Mouse (Mus musculus): Measurements from ENCODE around the gene Trim50. TPM values are rescaled to one million over a fixed set of nuclear protein-coding genes. Genes with fewer than 3 reads are reported as not detected.

The Trim50 gene
- polyA plus RNA-seq, 1 experiment from 2014 or later, result not detected

DNA sequence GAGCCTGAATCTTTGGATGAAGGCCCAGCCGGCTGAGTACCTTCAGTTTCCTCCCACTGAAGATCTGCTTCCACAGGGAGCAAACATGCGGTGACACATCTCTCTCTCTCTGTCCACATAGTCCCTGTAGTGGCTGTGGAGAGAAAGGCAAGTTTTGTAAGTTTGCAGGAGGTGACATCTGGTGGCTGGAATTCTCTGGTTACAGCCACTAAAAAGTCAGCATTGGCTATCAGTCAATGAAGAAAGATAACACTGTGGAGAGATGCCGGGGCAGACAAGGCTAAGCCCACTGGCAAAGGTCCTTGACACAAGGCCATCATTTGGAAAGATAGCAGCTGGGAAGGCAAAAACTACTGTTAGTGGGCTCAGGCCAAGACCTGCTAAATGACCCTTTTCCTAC lies 15.5 kb upstream of the Trim50 start:
- no peak overlapping the region for H3K27ac ChIP-seq (ENCODE audit: low read length)
- ATAC-seq, result no peak
- no peak overlapping the region for H3K9ac ChIP-seq (ENCODE audit: low read depth, low read length)
- no peak overlapping the region for H3K4me2 ChIP-seq (ENCODE audit: low read length)
- no peaks in the 10 kb centered on the region for H3K36me3 ChIP-seq (ENCODE audit: control insufficient read depth, insufficient read depth, low read length)
- H3K9me3 ChIP-seq (replicated peaks; ENCODE audit: control insufficient read depth, low read length, poor library complexity, severe bottlenecking), result no peaks in the 10 kb centered on the region
- no peak overlapping the region for H3K4me3 ChIP-seq (ENCODE audit: low read depth, low read length)
- WGBS, result 74% methylated on average over 3 of the region's 3 CpGs
- no peaks in the 10 kb centered on the region for H3K27me3 ChIP-seq (ENCODE audit: control insufficient read depth, insufficient read depth, low read depth, low read length)
- no peaks in the 10 kb centered on the region for H3K4me1 ChIP-seq (ENCODE audit: control insufficient read depth, insufficient read depth, low read length)

DNA sequence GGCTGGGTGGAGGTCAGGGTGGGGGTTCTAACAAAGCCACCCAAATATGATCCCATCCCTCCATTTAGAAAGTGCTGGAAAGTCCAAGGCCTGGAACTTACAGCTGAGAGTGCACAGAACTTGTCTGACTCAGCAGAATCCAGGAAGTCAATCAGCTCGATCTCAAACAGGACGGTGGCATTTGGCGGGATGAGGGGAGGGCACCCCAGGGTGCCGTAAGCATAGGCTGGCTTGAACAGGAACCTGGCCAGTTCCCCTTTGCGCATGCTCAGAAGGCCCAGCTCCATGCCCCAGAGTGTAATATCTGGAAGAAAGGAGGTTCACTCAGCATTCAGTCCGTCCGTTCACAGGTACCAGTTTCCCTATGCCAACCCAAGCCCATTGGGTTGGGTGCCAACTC lies 7.1 kb upstream of the Trim50 start:
- H3K9ac ChIP-seq (ENCODE audit: low read depth, low read length), result no peak overlapping the region
- ATAC-seq, result no peak
- no peaks in the 10 kb centered on the region for H3K27me3 ChIP-seq (ENCODE audit: control insufficient read depth, insufficient read depth, low read depth, low read length)
- H3K9me3 ChIP-seq (replicated peaks; ENCODE audit: control insufficient read depth, low read length, poor library complexity, severe bottlenecking), result no peaks in the 10 kb centered on the region; the same call in 1 of the 2 replicates
- no peak overlapping the region for H3K27ac ChIP-seq (ENCODE audit: low read length)
- 78% methylated on average over 7 of the region's 7 CpGs for WGBS
- no peak overlapping the region for H3K4me2 ChIP-seq (ENCODE audit: low read length)
- no peaks in the 10 kb centered on the region for H3K36me3 ChIP-seq (ENCODE audit: control insufficient read depth, insufficient read depth, low read length)
- no peaks in the 10 kb centered on the region for H3K4me1 ChIP-seq (ENCODE audit: control insufficient read depth, insufficient read depth, low read length)
- no peak overlapping the region for H3K4me3 ChIP-seq (ENCODE audit: low read depth, low read length)

GRCm38 (mm10) chr5:135346430-135346829 lies 6.7 kb upstream of the Trim50 start:
- Histone ChIP-seq H3K4me2 (ENCODE audit: low read length) (no peak overlapping the region), H3K9ac (ENCODE audit: low read depth, low read length) (no peak overlapping the region), H3K4me3 (ENCODE audit: low read depth, low read length) (no peak overlapping the region), H3K4me1 (ENCODE audit: control insufficient read depth, insufficient read depth, low read length) (no peaks in the 10 kb centered on the region), H3K27ac (ENCODE audit: low read length) (no peak overlapping the region), H3K27me3 (ENCODE audit: control insufficient read depth, insufficient read depth, low read depth, low read length) (no peaks in the 10 kb centered on the region), H3K9me3 (replicated peaks; ENCODE audit: control insufficient read depth, low read length, poor library complexity, severe bottlenecking) (no peaks in the 10 kb centered on the region; the same call in 1 of the 2 replicates), H3K36me3 (ENCODE audit: control insufficient read depth, insufficient read depth, low read length) (no peaks in the 10 kb centered on the region)
- 37% methylated on average over 1 of the region's 1 CpGs for WGBS
- no peak for ATAC-seq

- Histone ChIP-seq H3K9ac (ENCODE audit: low read depth, low read length) (no peak overlapping the region), H3K27ac (ENCODE audit: low read length) (no peak overlapping the region), H3K36me3 (ENCODE audit: control insufficient read depth, insufficient read depth, low read length) (no peaks in the 10 kb centered on the region), H3K4me3 (ENCODE audit: low read depth, low read length) (no peak overlapping the region), H3K4me1 (ENCODE audit: control insufficient read depth, insufficient read depth, low read length) (no peaks in the 10 kb centered on the region), H3K4me2 (ENCODE audit: low read length) (no peak overlapping the region), H3K9me3 (replicated peaks; ENCODE audit: control insufficient read depth, low read length, poor library complexity, severe bottlenecking) (no peaks in the 10 kb centered on the region; the same call in 1 of the 2 replicates), H3K27me3 (ENCODE audit: control insufficient read depth, insufficient read depth, low read depth, low read length) (no peaks in the 10 kb centered on the region)
- 70% methylated on average over 4 of the region's 4 CpGs for WGBS
- ATAC-seq, result no peak
Measured at GRCm38 (mm10) chr5:135347511-135348011, 5.5 kb upstream of the Trim50 start.

DNA sequence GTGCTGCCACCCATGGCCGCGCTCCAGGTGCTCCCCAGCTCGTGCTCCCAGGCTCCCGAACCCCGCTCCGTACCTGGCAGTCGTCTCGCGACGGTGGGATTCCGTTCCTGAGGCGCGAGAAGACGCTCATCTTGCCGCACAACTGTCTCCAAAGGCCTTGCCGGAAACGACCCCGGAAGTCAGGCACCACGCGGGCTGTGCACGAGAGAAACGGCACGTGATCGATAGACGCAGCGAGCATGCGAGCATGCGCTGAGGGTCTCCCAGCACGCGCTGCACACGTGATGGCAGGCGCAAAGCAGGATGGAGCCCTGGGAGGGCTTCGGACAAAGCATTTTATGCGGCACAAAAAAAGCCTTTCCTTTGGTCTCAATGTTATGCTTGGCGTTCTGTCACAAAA lies 3.2 kb upstream of the Trim50 start, which contains the start of gene Fkbp6:
Fkbp6 (minus strand) TSS at position 183 of the 400 bp plus-strand sequence.
- H3K4me1 ChIP-seq (ENCODE audit: control insufficient read depth, insufficient read depth, low read length), result no peaks in the 10 kb centered on the region
- no peak within 1 kb of the TSS for H3K9ac ChIP-seq (ENCODE audit: low read depth, low read length)
- no peak for ATAC-seq
- H3K4me3 ChIP-seq (ENCODE audit: low read depth, low read length), result no peak within 1 kb of the TSS
- H3K27me3 ChIP-seq (ENCODE audit: control insufficient read depth, insufficient read depth, low read depth, low read length), result no peaks in the 10 kb centered on the region
- H3K36me3 ChIP-seq (ENCODE audit: control insufficient read depth, insufficient read depth, low read length), result no peaks in the 10 kb centered on the region
- H3K27ac ChIP-seq (ENCODE audit: low read length), result no peak within 1 kb of the TSS
- WGBS, result 89% methylated on average over 34 of the region's 35 CpGs
- no peak within 1 kb of the TSS for H3K4me2 ChIP-seq (ENCODE audit: low read length)
- H3K9me3 ChIP-seq (replicated peaks; ENCODE audit: control insufficient read depth, low read length, poor library complexity, severe bottlenecking), result no peaks in the 10 kb centered on the region; the same call in 1 of the 2 replicates

DNA sequence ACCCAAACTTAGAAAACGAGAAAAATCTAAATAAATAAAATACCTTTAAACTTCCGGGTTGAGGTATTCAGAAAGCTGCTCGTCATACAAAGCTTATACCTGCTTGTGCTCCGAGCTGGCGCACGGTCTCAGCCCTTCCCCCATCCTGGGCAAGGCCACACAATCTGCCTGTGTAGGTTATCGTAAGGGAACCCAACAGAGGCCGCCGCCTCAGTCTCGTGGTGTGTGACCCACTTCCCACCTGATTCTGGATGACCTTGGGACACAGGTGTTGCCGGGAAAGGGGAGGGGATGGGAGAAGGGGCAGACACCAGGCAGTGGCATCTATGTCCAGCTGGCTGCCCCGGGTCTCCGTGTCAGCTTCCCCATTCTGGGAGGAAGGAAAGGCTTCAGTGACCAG lies 1.5 kb upstream of the Trim50 start:
- Histone ChIP-seq H3K9ac (ENCODE audit: low read depth, low read length) (no peak overlapping the region), H3K9me3 (replicated peaks; ENCODE audit: control insufficient read depth, low read length, poor library complexity, severe bottlenecking) (no peaks in the 10 kb centered on the region; the same call in 1 of the 2 replicates), H3K4me3 (ENCODE audit: low read depth, low read length) (no peak overlapping the region), H3K4me1 (ENCODE audit: control insufficient read depth, insufficient read depth, low read length) (no peaks in the 10 kb centered on the region), H3K4me2 (ENCODE audit: low read length) (no peak overlapping the region), H3K27ac (ENCODE audit: low read length) (no peak overlapping the region), H3K36me3 (ENCODE audit: control insufficient read depth, insufficient read depth, low read length) (no peaks in the 10 kb centered on the region), H3K27me3 (ENCODE audit: control insufficient read depth, insufficient read depth, low read depth, low read length) (no peaks in the 10 kb centered on the region)
- no peak for ATAC-seq
- 87% methylated on average over 13 of the region's 13 CpGs for WGBS

- Histone ChIP-seq H3K4me2 (ENCODE audit: low read length) (no peak overlapping the region), H3K27me3 (ENCODE audit: control insufficient read depth, insufficient read depth, low read depth, low read length) (no peaks in the 10 kb centered on the region), H3K4me1 (ENCODE audit: control insufficient read depth, insufficient read depth, low read length) (no peaks in the 10 kb centered on the region), H3K9me3 (replicated peaks; ENCODE audit: control insufficient read depth, low read length, poor library complexity, severe bottlenecking) (no peaks in the 10 kb centered on the region; the same call in 1 of the 2 replicates), H3K4me3 (ENCODE audit: low read depth, low read length) (no peak overlapping the region), H3K36me3 (ENCODE audit: control insufficient read depth, insufficient read depth, low read length) (no peaks in the 10 kb centered on the region), H3K27ac (ENCODE audit: low read length) (no peak overlapping the region), H3K9ac (ENCODE audit: low read depth, low read length) (no peak overlapping the region)
- 20% methylated on average over 20 of the region's 20 CpGs for WGBS
- ATAC-seq, result no peak
Measured at GRCm38 (mm10) chr5:135353564-135353963, 469 bp downstream of the Trim50 start.

GRCm38 (mm10) chr5:135356090-135356489 lies 3.0 kb downstream of the Trim50 start:
- Histone ChIP-seq H3K4me2 (ENCODE audit: low read length) (no peak overlapping the region), H3K4me3 (ENCODE audit: low read depth, low read length) (no peak overlapping the region), H3K27ac (ENCODE audit: low read length) (no peak overlapping the region), H3K9ac (ENCODE audit: low read depth, low read length) (no peak overlapping the region), H3K27me3 (ENCODE audit: control insufficient read depth, insufficient read depth, low read depth, low read length) (no peaks in the 10 kb centered on the region), H3K9me3 (replicated peaks; ENCODE audit: control insufficient read depth, low read length, poor library complexity, severe bottlenecking) (no peaks in the 10 kb centered on the region), H3K36me3 (ENCODE audit: control insufficient read depth, insufficient read depth, low read length) (no peaks in the 10 kb centered on the region), H3K4me1 (ENCODE audit: control insufficient read depth, insufficient read depth, low read length) (no peaks in the 10 kb centered on the region)
- ATAC-seq, result no peak
- 47% methylated on average over 1 of the region's 1 CpGs for WGBS

- 83% methylated on average over 2 of the region's 2 CpGs for WGBS
- H3K4me2 ChIP-seq (ENCODE audit: low read length), result no peak overlapping the region
- H3K4me3 ChIP-seq (ENCODE audit: low read depth, low read length), result no peak overlapping the region
- no peaks in the 10 kb centered on the region for H3K27me3 ChIP-seq (ENCODE audit: control insufficient read depth, insufficient read depth, low read depth, low read length)
- H3K9me3 ChIP-seq (replicated peaks; ENCODE audit: control insufficient read depth, low read length, poor library complexity, severe bottlenecking), result no peaks in the 10 kb centered on the region
- no peaks in the 10 kb centered on the region for H3K36me3 ChIP-seq (ENCODE audit: control insufficient read depth, insufficient read depth, low read length)
- no peak overlapping the region for H3K27ac ChIP-seq (ENCODE audit: low read length)
- ATAC-seq, result no peak
- no peak overlapping the region for H3K9ac ChIP-seq (ENCODE audit: low read depth, low read length)
- H3K4me1 ChIP-seq (ENCODE audit: control insufficient read depth, insufficient read depth, low read length), result no peaks in the 10 kb centered on the region
Measured at GRCm38 (mm10) chr5:135357556-135357955, 4.5 kb downstream of the Trim50 start.
